Mouse (Mus musculus) spleen, postnatal 10 days (tissue): Measurements from ENCODE around the gene Fam193a.

Experiments
- DNase-seq, 2 experiments: peaks; one replicate each; pipeline ENCODE4 v3.0.0; 2021 to 2022; ENCODE audit warnings: low spot score in 2 of 2

Gene Fam193a

GRCm38 (mm10) chr5:34381700-34382099 lies 12.0 kb downstream of the Fam193a start:
- no peak for DNase-seq

GRCm38 (mm10) chr5:34385616-34386015 lies 15.9 kb downstream of the Fam193a start:
- no peak for DNase-seq

- DNase-seq, result no peak
Observed at GRCm38 (mm10) chr5:34386744-34387143, 17.0 kb downstream of the Fam193a start.

- DNase-seq, result no peak
Observed at GRCm38 (mm10) chr5:34393251-34393650, 23.5 kb downstream of the Fam193a start.

- no peak for DNase-seq
Observed at GRCm38 (mm10) chr5:34395347-34395746, 25.6 kb downstream of the Fam193a start.

GRCm38 (mm10) chr5:34395850-34396540 lies 26.3 kb downstream of the Fam193a start:
- no peak for DNase-seq

GRCm38 (mm10) chr5:34397866-34398265 lies 28.1 kb downstream of the Fam193a start:
- no peak for DNase-seq

GRCm38 (mm10) chr5:34398326-34398725 lies 28.6 kb downstream of the Fam193a start:
- DNase-seq, result no peak

GRCm38 (mm10) chr5:34407366-34407918 lies 37.7 kb downstream of the Fam193a start:
- DNase-seq, result no peak

GRCm38 (mm10) chr5:34409002-34409401 lies 39.3 kb downstream of the Fam193a start:
- no peak for DNase-seq

- DNase-seq, result no peak
Observed at GRCm38 (mm10) chr5:34410819-34411218, 41.1 kb downstream of the Fam193a start.

- no peak for DNase-seq
Observed at GRCm38 (mm10) chr5:34413921-34414320, 44.2 kb downstream of the Fam193a start.

- no peak for DNase-seq
Observed at GRCm38 (mm10) chr5:34417251-34418008, 47.7 kb downstream of the Fam193a start.

GRCm38 (mm10) chr5:34419188-34419587 lies 49.5 kb downstream of the Fam193a start:
- DNase-seq, result no peak

GRCm38 (mm10) chr5:34430776-34431175 lies 61.0 kb downstream of the Fam193a start:
- DNase-seq, result no peak

GRCm38 (mm10) chr5:34433786-34434185 lies 64.1 kb downstream of the Fam193a start:
- DNase-seq, result no peak

- DNase-seq, result no peak
Observed at GRCm38 (mm10) chr5:34434241-34434640, 64.5 kb downstream of the Fam193a start.

GRCm38 (mm10) chr5:34438052-34438451 lies 68.3 kb downstream of the Fam193a start:
- no peak for DNase-seq

- no peak for DNase-seq
Observed at GRCm38 (mm10) chr5:34438659-34439058, 68.9 kb downstream of the Fam193a start.

GRCm38 (mm10) chr5:34439768-34440167 lies 70.0 kb downstream of the Fam193a start:
- no peak for DNase-seq

- no peak for DNase-seq
Observed at GRCm38 (mm10) chr5:34441797-34442196, 72.1 kb downstream of the Fam193a start.

GRCm38 (mm10) chr5:34446207-34446606 lies 76.5 kb downstream of the Fam193a start:
- DNase-seq, result no peak

- no peak for DNase-seq
Observed at GRCm38 (mm10) chr5:34458994-34459393, 89.3 kb downstream of the Fam193a start.
